Mouse (Mus musculus) kidney, postnatal 0 days (tissue): ENCODE results near the gene Mycbpap. TPM values are rescaled to one million over a fixed set of nuclear protein-coding genes. Genes with fewer than 3 reads are reported as not detected.

Source experiments
- ATAC-seq: fragments of 200-750 bp; cut with Nextera tagmentation; replicated peaks from 2 replicates; pipeline ENCODE4 v1.8.0; 2017; ENCODE audit warnings: low read depth, moderate number of reproducible peaks, moderate TSS enrichment, moderate library complexity; ENCODE audit not compliant: low FRiP score
- DNase-seq: peaks from one replicate; pipeline ENCODE4 v3.0.0-alpha.2; 2016; ENCODE audit warnings: low spot score
- H3K27ac ChIP-seq: fragments of 300-500 bp; sonication (generic); 2 replicates; pipeline ENCODE4 v1.5.1; 2014; ENCODE audit warnings: mild to moderate bottlenecking
- H3K27me3 ChIP-seq: fragments of 300-500 bp; sonication (generic); 2 replicates; pipeline ENCODE4 v1.6.1; 2014; ENCODE audit warnings: low read length, mixed read lengths; ENCODE audit not compliant: insufficient read depth
- H3K36me3 ChIP-seq: fragments of 300-500 bp; sonication (generic); 2 replicates; pipeline ENCODE4 v1.6.1; 2014; ENCODE audit warnings: low read length, mixed read lengths; ENCODE audit not compliant: insufficient read depth
- H3K4me1 ChIP-seq: fragments of 300-500 bp; sonication (generic); replicated peaks from 2 replicates; pipeline ENCODE4 v1.6.1; 2014; ENCODE audit warnings: antibody characterized with exemption, low read length, mixed read lengths; ENCODE audit not compliant: insufficient read depth
- H3K4me2 ChIP-seq: fragments of 300-500 bp; sonication (generic); 2 replicates; pipeline ENCODE4 v1.6.1; 2014; ENCODE audit warnings: mild to moderate bottlenecking, low read length, moderate library complexity, mixed read lengths
- H3K4me3 ChIP-seq: fragments of 300-500 bp; sonication (generic); replicated peaks from 2 replicates; pipeline ENCODE4 v1.5.1; 2014; ENCODE audit warnings: low read depth, low read length
- H3K9ac ChIP-seq: fragments of 300-500 bp; sonication (generic); 2 replicates; pipeline ENCODE4 v1.6.1; 2014; ENCODE audit warnings: low read depth, low read length
- H3K9me3 ChIP-seq: fragments of 300-500 bp; sonication (generic); replicated peaks from 2 replicates; pipeline ENCODE4 v1.6.1; 2016; ENCODE audit warnings: low read length, inconsistent platforms, mixed read lengths
- CTCF ChIP-seq: IDR thresholded peaks from 2 replicates; pipeline ENCODE4 v1.5.1; 2016; ENCODE audit warnings: antibody characterized with exemption, low read depth, mild to moderate bottlenecking, moderate library complexity
- WGBS: fragments of 180-500 bp; shearing (Covaris S2); extraction: QIAGEN DNeasy Blood & Tissue Kit; methylation state at CpG from one replicate; pipeline ENCODE4 v1.1.7; 2014; 5-methylcytosine and 5-hydroxymethylcytosine counted together
- polyA plus RNA-seq: library from polyadenylated mRNA; unstranded; fragments of >200 nt; fragmentation: Nextera tagmentation; extraction: Ambion mirVana; gene quantifications from 2 replicates; pipeline ENCODE4 v1.2.1, GENCODE M21; 2015

Gene Mycbpap
- polyA plus RNA-seq, 1 experiment from 2014 or later, result 3.2 TPM

GRCm38 (mm10) chr11:94482738-94483137 lies 38.8 kb downstream of the Mycbpap start:
- no peak for ATAC-seq
- 89% methylated on average over 11 of the region's 11 CpGs for WGBS

GRCm38 (mm10) chr11:94481963-94482362 lies 39.6 kb downstream of the Mycbpap start:
- no peak for TF ChIP-seq CTCF
- no peak overlapping the region for H3K4me3 ChIP-seq
- no peaks in the 10 kb centered on the region for H3K9me3 ChIP-seq
- H3K4me1 ChIP-seq, result no peaks in the 10 kb centered on the region; the same call in 1 of the 2 replicates
- 91% methylated on average over 7 of the region's 7 CpGs for WGBS
- no peak overlapping the region for H3K27ac ChIP-seq
- no peak overlapping the region for H3K9ac ChIP-seq
- peaks cover 2% of the 10 kb centered on the region; the same call in 1 of the 2 replicates for H3K27me3 ChIP-seq
- ATAC-seq, result no peak
- no peak overlapping the region for H3K4me2 ChIP-seq
- H3K36me3 ChIP-seq, result no peaks in the 10 kb centered on the region
- DNase-seq, result no peak

More at GRCm38 (mm10) chr11:94482738-94483137, 38.8 kb downstream of the Mycbpap start:
- Histone ChIP-seq H3K4me1 (no peaks in the 10 kb centered on the region; the same call in 1 of the 2 replicates), H3K36me3 (no peaks in the 10 kb centered on the region), H3K9me3 (no peaks in the 10 kb centered on the region), H3K9ac (no peak overlapping the region), H3K27ac (no peak overlapping the region), H3K27me3 (peaks cover 2% of the 10 kb centered on the region; the same call in 1 of the 2 replicates), H3K4me3 (no peak overlapping the region), H3K4me2 (no peak overlapping the region)
- DNase-seq, result no peak
- TF ChIP-seq CTCF, result no peak

DNA sequence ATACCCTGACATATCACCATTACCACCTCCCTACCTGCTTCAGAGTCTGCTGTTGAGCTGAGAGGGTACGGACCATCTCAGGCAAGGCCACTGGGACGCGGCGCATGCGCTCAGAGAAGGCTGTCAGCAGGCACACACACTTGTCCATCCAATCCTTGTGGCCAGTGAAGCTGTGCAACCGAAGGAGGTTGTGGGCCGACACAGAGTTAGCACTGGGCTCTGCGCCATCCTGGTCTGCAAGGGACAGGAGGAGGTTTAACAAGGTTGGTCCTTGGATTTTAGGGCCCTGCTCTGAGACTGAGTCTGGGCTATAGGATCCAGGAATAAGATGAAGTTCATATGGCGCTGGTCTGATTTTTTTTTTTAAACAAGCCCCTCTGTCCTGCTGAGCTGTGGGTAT lies 41.2 kb downstream of the Mycbpap start:
- no peaks in the 10 kb centered on the region for H3K36me3 ChIP-seq
- TF ChIP-seq CTCF, result no peak
- 90% methylated on average over 9 of the region's 9 CpGs for WGBS
- H3K27ac ChIP-seq, result no peak overlapping the region
- H3K4me3 ChIP-seq, result no peak overlapping the region
- no peak for ATAC-seq
- no peak overlapping the region for H3K4me2 ChIP-seq
- H3K9ac ChIP-seq, result no peak overlapping the region
- H3K27me3 ChIP-seq, result peaks cover 4% of the 10 kb centered on the region; the same call in 1 of the 2 replicates
- no peaks in the 10 kb centered on the region for H3K4me1 ChIP-seq
- no peak for DNase-seq
- H3K9me3 ChIP-seq, result no peaks in the 10 kb centered on the region

GRCm38 (mm10) chr11:94477651-94478050 lies 43.9 kb downstream of the Mycbpap start:
- no peak overlapping the region for H3K4me2 ChIP-seq
- no peak for DNase-seq
- TF ChIP-seq CTCF, result no peak
- 0 out of 2 replicates have a peak, but pooled peaks cover 3% of the 10 kb centered on the region for H3K27me3 ChIP-seq
- 0 out of 2 replicates have a peak, but pooled peaks cover 10% of the 10 kb centered on the region for H3K4me1 ChIP-seq
- H3K27ac ChIP-seq, result no peak overlapping the region
- WGBS, result 76% methylated on average over 6 of the region's 6 CpGs
- H3K4me3 ChIP-seq, result no peak overlapping the region
- no peaks in the 10 kb centered on the region for H3K9me3 ChIP-seq
- no peak overlapping the region for H3K9ac ChIP-seq
- ATAC-seq, result no peak
- no peaks in the 10 kb centered on the region for H3K36me3 ChIP-seq

DNA sequence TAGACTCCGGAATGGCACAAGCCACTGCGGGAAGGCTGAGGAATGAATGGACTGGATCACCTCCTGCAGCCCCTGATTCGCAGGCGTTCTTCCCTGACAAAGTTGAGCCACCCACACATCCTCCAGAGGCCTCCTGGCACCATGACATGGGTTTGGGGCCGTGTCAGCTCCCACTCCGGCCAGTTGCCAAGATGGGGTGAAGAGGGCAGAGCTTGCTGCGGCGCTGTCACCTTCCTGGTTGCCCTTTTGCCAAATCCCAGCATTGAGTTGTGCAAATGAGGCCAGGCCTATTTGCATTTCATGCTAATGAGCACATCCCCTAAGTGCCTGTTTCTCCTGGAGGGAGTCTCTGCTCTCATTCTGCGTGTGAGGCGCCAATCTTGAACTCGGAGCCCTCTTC lies 45.8 kb downstream of the Mycbpap start:
- H3K36me3 ChIP-seq, result no peaks in the 10 kb centered on the region
- H3K4me1 ChIP-seq, result peaks cover 21% of the 10 kb centered on the region; the same call in 1 of the 2 replicates
- no peaks in the 10 kb centered on the region for H3K9me3 ChIP-seq
- H3K27ac ChIP-seq, result no peak overlapping the region
- H3K9ac ChIP-seq, result no peak overlapping the region
- DNase-seq (no peak), ATAC-seq (no peak)
- H3K4me3 ChIP-seq, result no peak overlapping the region
- WGBS, result 17% methylated on average over 11 of the region's 11 CpGs
- 0 out of 2 replicates have a peak, but pooled peaks cover 3% of the 10 kb centered on the region for H3K27me3 ChIP-seq
- TF ChIP-seq CTCF, result no peak
- no peak overlapping the region for H3K4me2 ChIP-seq

DNA sequence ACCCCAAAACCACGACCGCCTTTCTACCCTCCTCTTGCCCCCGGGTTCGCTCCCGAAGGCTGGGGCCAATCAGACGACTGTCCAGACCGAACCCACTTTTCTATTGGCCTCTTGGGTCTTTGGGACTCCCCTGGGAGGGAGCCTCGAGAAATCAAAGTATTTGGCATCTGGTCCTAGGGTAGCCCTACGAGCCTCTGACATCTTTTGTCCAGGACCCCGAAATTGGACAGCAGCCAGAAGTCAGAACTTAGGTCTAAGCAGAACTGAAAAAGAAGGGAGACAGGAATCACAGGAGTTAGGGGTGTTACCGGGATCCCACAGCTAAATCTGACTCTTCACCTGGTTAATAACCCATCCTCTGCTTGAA lies 47.0 kb downstream of the Mycbpap start:
- Histone ChIP-seq H3K4me1 (peaks cover 23% of the 10 kb centered on the region; the same call in 1 of the 2 replicates), H3K9me3 (no peaks in the 10 kb centered on the region), H3K4me3 (peak overlapping the region; percentile 74), H3K27me3 (0 out of 2 replicates have a peak, but pooled peaks cover 3% of the 10 kb centered on the region), H3K27ac (no peak overlapping the region), H3K36me3 (no peaks in the 10 kb centered on the region), H3K4me2 (peak overlapping the region; percentile 86), H3K9ac (no peak overlapping the region)
- ATAC-seq (peak; percentile 31; the same call in 1 of the 2 replicates), DNase-seq (no peak)
- WGBS, result 0% methylated on average over 11 of the region's 11 CpGs
- no peak for TF ChIP-seq CTCF
